Mouse (Mus musculus) common myeloid progenitor, adult 5-6 weeks (primary cell): ENCODE results near the gene Strn3. TPM values are rescaled to one million over a fixed set of nuclear protein-coding genes. Genes with fewer than 3 reads are reported as not detected.
"Not testable (repeated sequence)": the region's sequence is repeated elsewhere in the genome, so short reads cannot be mapped to it uniquely, and the experiment has no call there.

ENCODE experiments used
- ATAC-seq: replicated peaks from 2 replicates; pipeline ENCODE4 v1.8.0; 2016; ENCODE audit warnings: low read depth, mild to moderate bottlenecking, moderate TSS enrichment, inconsistent platforms; ENCODE audit not compliant: poor library complexity, severe bottlenecking
- total RNA-seq: library from RNA; stranded (forward); fragments of 200-1000, 187-1606 nt; gene quantifications from 2 replicates; pipeline ENCODE4 v1.2.3, GENCODE M21; 2017

Strn3 gene
- total RNA-seq, 1 experiment from 2014 or later: 76.2 TPM

GRCm38 (mm10) chr12:51623366-51623694, 68.4 kb downstream of the Strn3 start:
- ATAC-seq: no peak

GRCm38 (mm10) chr12:51622670-51623365, 68.9 kb downstream of the Strn3 start:
- peak; percentile 68; the same call in 1 of the 2 replicates for ATAC-seq

GRCm38 (mm10) chr12:51621161-51621560, 70.5 kb downstream of the Strn3 start:
- no peak for ATAC-seq

- no peak for ATAC-seq
These were observed 71.1 kb downstream of the Strn3 start for GRCm38 (mm10) chr12:51620572-51620971.

- no peak for ATAC-seq
These were observed 79.3 kb downstream of the Strn3 start for GRCm38 (mm10) chr12:51612361-51612760.

GRCm38 (mm10) chr12:51606138-51606537, 85.6 kb downstream of the Strn3 start:
- no peak for ATAC-seq

- ATAC-seq: no peak
These were observed 88.4 kb downstream of the Strn3 start for GRCm38 (mm10) chr12:51603306-51603705.

GRCm38 (mm10) chr12:51594030-51594470, 97.6 kb downstream of the Strn3 start:
- ATAC-seq: 0 out of 2 replicates have a peak, but pooled peaks have one; percentile 3

- peak; percentile 23 for ATAC-seq
These were observed 98.3 kb downstream of the Strn3 start, which contains the start of gene Coch for GRCm38 (mm10) chr12:51593229-51594029. TSS of gene Coch (plus strand) at chr12:51593341.

- peak; percentile 55; the same call in 1 of the 2 replicates for ATAC-seq
These were observed 98.8 kb downstream of the Strn3 start for GRCm38 (mm10) chr12:51592888-51593228.

GRCm38 (mm10) chr12:51591921-51592320, 99.8 kb downstream of the Strn3 start:
- ATAC-seq: 0 out of 2 replicates have a peak, but pooled peaks have one; percentile 43

GRCm38 (mm10) chr12:51589263-51589662, 102.4 kb downstream of the Strn3 start:
- ATAC-seq: no peak

GRCm38 (mm10) chr12:51577816-51578215, 113.9 kb downstream of the Strn3 start:
- not testable (repeated sequence) for ATAC-seq

GRCm38 (mm10) chr12:51572651-51573050, 119.0 kb downstream of the Strn3 start:
- no peak for ATAC-seq

- no peak for ATAC-seq
These were observed 121.8 kb downstream of the Strn3 start for GRCm38 (mm10) chr12:51569944-51570343.

- no peak for ATAC-seq
These were observed 122.2 kb downstream of the Strn3 start for GRCm38 (mm10) chr12:51569472-51569871.

GRCm38 (mm10) chr12:51567225-51567624, 124.5 kb downstream of the Strn3 start:
- ATAC-seq: no peak

- ATAC-seq: no peak
These were observed 130.3 kb downstream of the Strn3 start for GRCm38 (mm10) chr12:51561416-51561815.
